Mouse (Mus musculus): ENCODE measurements around the gene Megf8.

The Megf8 gene

DNA sequence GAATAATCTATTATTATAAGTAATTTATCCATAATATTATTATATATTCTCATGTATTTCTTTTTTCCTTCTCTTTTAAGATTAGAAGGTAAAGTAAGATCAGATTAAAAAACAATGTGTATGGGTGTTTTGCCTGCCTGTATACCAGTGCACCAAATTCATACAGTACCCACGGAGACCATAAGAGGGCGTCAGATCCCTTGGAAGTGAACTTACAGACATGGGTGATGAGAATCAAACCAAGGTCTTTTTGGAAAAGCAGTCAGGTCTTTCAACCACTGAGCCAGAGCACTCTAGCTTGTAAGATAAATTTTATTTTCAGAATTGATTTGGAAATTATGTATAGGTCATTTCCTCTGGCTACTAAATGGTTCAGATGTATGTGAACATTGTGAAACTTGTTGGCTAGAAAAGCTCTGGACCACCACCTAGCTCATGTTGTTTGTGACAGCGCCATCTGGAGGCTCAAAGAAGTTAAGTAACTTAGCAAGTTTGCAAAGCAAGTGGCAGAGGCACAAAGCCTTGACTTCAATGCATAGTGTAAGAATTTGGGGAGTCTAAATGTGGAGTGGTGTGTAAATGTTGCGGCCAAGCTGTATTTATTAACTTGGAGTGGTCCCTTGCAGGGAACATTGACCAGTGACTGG is 92.3 kb downstream of the Megf8 start:
- DNase-seq: peak; percentile 48

DNA sequence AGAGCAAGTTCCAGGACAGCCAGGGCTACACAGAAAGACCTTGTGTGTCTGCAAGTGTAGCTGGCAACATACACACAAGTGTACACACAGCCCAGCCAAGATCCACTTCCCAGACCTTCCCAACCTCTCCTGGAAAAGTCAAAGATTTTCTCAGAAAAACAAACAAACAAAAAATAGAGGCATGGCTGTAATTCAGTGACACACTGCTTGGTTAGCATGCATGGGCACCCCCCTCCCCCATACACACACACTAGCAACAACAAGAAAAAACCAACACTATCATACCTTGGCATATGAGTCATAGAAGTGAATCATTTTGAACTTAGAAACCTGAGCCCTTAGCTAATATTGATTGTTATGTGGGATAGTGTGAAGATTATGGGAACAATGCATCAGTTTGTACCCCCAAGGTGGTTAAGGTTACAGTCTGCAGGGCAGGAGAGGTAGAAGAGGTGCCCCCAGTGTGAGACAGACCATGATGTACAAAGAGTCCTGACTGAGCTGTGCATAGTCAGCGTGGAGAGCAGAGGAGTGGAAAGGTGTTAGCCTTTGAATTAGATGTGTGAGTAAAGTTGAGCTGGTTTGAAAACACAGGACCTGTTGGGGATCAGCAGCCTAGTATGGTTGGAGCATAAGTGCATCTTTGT is 94.1 kb downstream of the Megf8 start:
- DNase-seq: no peak

DNA sequence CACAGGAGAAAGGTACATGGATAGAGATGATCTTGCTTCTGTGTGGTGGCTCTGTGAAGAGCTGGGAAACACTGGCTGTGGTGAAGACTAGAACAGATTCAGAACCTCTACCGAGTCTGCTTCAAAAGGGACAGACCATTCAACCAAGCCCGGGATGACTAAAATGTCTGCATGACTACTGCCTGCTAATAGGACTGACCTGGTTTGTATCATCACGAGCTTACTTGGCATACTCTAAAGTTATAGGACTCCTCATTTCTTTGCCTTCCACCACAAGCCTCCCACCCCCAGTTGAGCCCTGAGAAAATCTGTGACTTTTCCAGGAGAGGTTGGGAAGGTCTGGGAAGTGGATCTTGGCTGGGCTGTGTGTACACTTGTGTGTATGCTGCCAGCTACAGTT is 94.9 kb downstream of the Megf8 start:
- no peak for DNase-seq

DNA sequence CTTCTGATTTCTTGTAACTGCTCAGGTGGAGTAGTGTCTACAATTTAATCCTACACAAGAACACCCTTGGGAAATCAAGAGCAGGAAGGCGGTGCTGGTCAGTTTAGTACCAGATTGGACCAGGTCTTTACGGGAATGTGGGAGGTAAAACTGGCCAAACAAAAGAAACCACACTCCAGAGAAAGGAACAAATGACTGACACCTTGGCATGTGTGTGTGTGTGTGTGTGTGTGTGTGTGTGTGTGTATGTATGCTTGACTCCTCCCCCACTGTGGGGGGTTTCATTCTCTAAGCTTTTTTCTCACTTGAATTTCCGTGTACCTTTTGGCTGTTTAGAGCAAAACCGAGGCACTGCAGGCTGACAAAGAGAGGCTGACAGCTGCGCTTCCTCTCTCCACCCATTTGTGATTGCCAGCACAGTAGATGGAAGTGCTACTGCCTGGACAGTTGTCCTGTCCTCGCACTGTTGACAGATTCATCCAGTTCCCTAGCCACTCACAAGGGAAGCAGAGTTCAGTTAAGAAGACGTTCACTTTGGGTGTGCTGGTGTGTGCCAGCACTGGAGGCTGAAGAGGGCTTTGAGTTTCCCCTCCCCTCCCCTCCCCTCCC is 96.0 kb downstream of the Megf8 start, which contains the start of gene Cxcl17:
Gene Cxcl17, minus strand, starts transcription at position 54 of the 609 bp plus-strand sequence.
- DNase-seq: no peak
